Mouse (Mus musculus): Measurements from ENCODE around the gene Ttc21a.

DNA sequence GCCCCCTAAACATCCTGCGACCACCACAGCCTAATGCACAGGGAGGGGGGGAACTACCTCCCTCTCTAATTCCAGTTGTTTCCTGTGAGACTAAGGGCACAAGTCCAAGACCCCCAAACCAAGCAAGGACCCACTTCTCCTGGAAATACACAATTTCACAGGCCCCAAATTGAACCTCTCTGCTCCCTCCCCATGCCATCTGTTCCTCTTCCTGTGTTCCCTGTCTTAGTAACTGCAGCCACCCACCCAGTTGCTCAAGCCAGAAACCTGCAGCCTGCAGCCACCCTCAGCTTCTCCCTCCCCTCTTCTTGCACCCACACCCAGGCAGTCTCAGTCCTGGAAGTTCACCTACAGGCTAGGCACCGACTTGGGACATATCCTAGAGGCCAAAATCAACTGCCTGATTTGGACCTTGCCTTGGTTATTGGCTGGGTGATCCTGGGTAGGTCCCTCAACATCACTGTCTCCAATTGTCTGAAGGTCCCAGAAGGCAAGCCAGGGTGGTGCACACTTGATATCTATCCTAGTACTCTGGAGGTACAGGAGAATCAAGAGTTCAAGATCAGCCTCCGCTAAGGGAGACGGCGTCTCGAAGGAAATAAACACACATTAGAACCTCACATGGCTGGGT, 41.5 kb downstream of the Ttc21a start:
- TF ChIP-seq MAFK (IDR thresholded peaks at IDR 0.05; ENCODE audit: insufficient read depth, low read depth, low read length) (no peak), HCFC1 (IDR thresholded peaks at IDR 0.05; ENCODE audit: borderline replicate concordance, insufficient read depth, low read length) (no peak), CHD2 (IDR thresholded peaks at IDR 0.05; ENCODE audit: low read depth, low read length) (no peak)
